Mouse (Mus musculus) A20 (cell line): Measurements from ENCODE around the gene Tmbim6.

Experiments
- DNase-seq: peaks from one replicate; pipeline ENCODE4 v3.0.0-alpha.2; 2011; ENCODE audit warnings: low read depth, low spot score

Gene Tmbim6

GRCm38 (mm10) chr15:99392486-99393385 is at the start of gene Tmbim6:
Tmbim6 (plus strand) TSS chr15:99392882.
- DNase-seq, result peak; percentile 100

- DNase-seq, result no peak
Observed at GRCm38 (mm10) chr15:99343414-99344147, 49.1 kb upstream of the Tmbim6 start.

- DNase-seq, result no peak
Observed at GRCm38 (mm10) chr15:99344148-99344870, 48.4 kb upstream of the Tmbim6 start.

GRCm38 (mm10) chr15:99344961-99345360 is 47.7 kb upstream of the Tmbim6 start:
- no peak for DNase-seq

GRCm38 (mm10) chr15:99351610-99352009 is 41.1 kb upstream of the Tmbim6 start:
- DNase-seq, result peak; percentile 71

GRCm38 (mm10) chr15:99352306-99352705 is 40.4 kb upstream of the Tmbim6 start:
- DNase-seq, result no peak

GRCm38 (mm10) chr15:99355660-99356059 is 37.0 kb upstream of the Tmbim6 start:
- peak; percentile 46 for DNase-seq

GRCm38 (mm10) chr15:99356462-99356861 is 36.2 kb upstream of the Tmbim6 start:
- DNase-seq, result no peak

GRCm38 (mm10) chr15:99358952-99359351 is 33.7 kb upstream of the Tmbim6 start:
- no peak for DNase-seq

- no peak for DNase-seq
Observed at GRCm38 (mm10) chr15:99364022-99364530, 28.6 kb upstream of the Tmbim6 start.

- DNase-seq, result peak; percentile 91
Observed at GRCm38 (mm10) chr15:99364921-99365320, 27.8 kb upstream of the Tmbim6 start.

- DNase-seq, result no peak
Observed at GRCm38 (mm10) chr15:99368583-99369266, 24.0 kb upstream of the Tmbim6 start.

- DNase-seq, result peak; percentile 57
Observed at GRCm38 (mm10) chr15:99369391-99370171, 23.1 kb upstream of the Tmbim6 start.

GRCm38 (mm10) chr15:99370259-99370691 is 22.4 kb upstream of the Tmbim6 start, which contains the start of gene Fmnl3:
Fmnl3 (minus strand) TSS chr15:99370482.
- DNase-seq, result peak; percentile 99

- DNase-seq, result no peak
Observed at GRCm38 (mm10) chr15:99371526-99372340, 20.9 kb upstream of the Tmbim6 start.

GRCm38 (mm10) chr15:99372761-99373160 is 19.9 kb upstream of the Tmbim6 start:
- no peak for DNase-seq

- DNase-seq, result no peak
Observed at GRCm38 (mm10) chr15:99375036-99375435, 17.6 kb upstream of the Tmbim6 start.

- DNase-seq, result no peak
Observed at GRCm38 (mm10) chr15:99375581-99375980, 17.1 kb upstream of the Tmbim6 start.

- DNase-seq, result no peak
Observed at GRCm38 (mm10) chr15:99376240-99376639, 16.4 kb upstream of the Tmbim6 start.
